Mouse (Mus musculus): ENCODE results near the gene Inpp5b. TPM values are rescaled to one million over a fixed set of nuclear protein-coding genes. Genes with fewer than 3 reads are reported as not detected.

Gene Inpp5b
- polyA plus RNA-seq, 1 experiment from 2014 or later = 30.4 TPM

GRCm38 (mm10) chr4:124808511-124808910 is 66.9 kb downstream of the Inpp5b start:
- 88% methylated on average over 5 of the region's 5 CpGs for WGBS
- Histone ChIP-seq H3K9me3 (no peaks in the 10 kb centered on the region), H3K27me3 (no peaks in the 10 kb centered on the region), H3K4me1 (replicated peaks) (peaks cover 23% of the 10 kb centered on the region), H3K36me3 (peaks cover 57% of the 10 kb centered on the region), H3K27ac (no peak overlapping the region), H3K9ac (replicated peaks) (no peak overlapping the region), H3K4me2 (replicated peaks) (no peak overlapping the region), H3K4me3 (replicated peaks) (no peak overlapping the region)
- no peak for ATAC-seq

- H3K27ac ChIP-seq = no peak overlapping the region
- ATAC-seq = no peak
- H3K27me3 ChIP-seq = no peaks in the 10 kb centered on the region
- peaks cover 20% of the 10 kb centered on the region for H3K4me1 ChIP-seq (replicated peaks)
- no peak overlapping the region for H3K4me2 ChIP-seq (replicated peaks)
- WGBS = 90% methylated on average over 8 of the region's 9 CpGs
- H3K9me3 ChIP-seq = no peaks in the 10 kb centered on the region
- no peak overlapping the region for H3K4me3 ChIP-seq (replicated peaks)
- peaks cover 56% of the 10 kb centered on the region for H3K36me3 ChIP-seq
- H3K9ac ChIP-seq (replicated peaks) = no peak overlapping the region
These were observed 67.7 kb downstream of the Inpp5b start for GRCm38 (mm10) chr4:124809136-124809883.

GRCm38 (mm10) chr4:124810056-124810455 is 68.4 kb downstream of the Inpp5b start:
- Histone ChIP-seq H3K4me2 (replicated peaks) (no peak overlapping the region), H3K9me3 (no peaks in the 10 kb centered on the region), H3K36me3 (peaks cover 49% of the 10 kb centered on the region), H3K9ac (replicated peaks) (no peak overlapping the region), H3K27ac (no peak overlapping the region), H3K4me3 (replicated peaks) (no peak overlapping the region), H3K4me1 (replicated peaks) (peaks cover 20% of the 10 kb centered on the region), H3K27me3 (no peaks in the 10 kb centered on the region)
- 90% methylated on average over 7 of the region's 7 CpGs for WGBS
- no peak for ATAC-seq

- no peak overlapping the region for H3K4me3 ChIP-seq (replicated peaks)
- 0 out of 2 replicates have a peak overlapping the region, but pooled peaks have one; percentile 43 for H3K9ac ChIP-seq (replicated peaks)
- no peak overlapping the region for H3K4me2 ChIP-seq (replicated peaks)
- H3K27me3 ChIP-seq = no peaks in the 10 kb centered on the region
- H3K27ac ChIP-seq = no peak overlapping the region
- WGBS = 17% methylated on average over 9 of the region's 9 CpGs
- peaks cover 36% of the 10 kb centered on the region for H3K36me3 ChIP-seq
- H3K9me3 ChIP-seq = no peaks in the 10 kb centered on the region
- H3K4me1 ChIP-seq (replicated peaks) = peaks cover 16% of the 10 kb centered on the region
- ATAC-seq = no peak
These were observed 69.8 kb downstream of the Inpp5b start for GRCm38 (mm10) chr4:124811347-124811975.

- no peak overlapping the region for H3K27ac ChIP-seq
- no peaks in the 10 kb centered on the region for H3K27me3 ChIP-seq
- no peak overlapping the region for H3K4me3 ChIP-seq (replicated peaks)
- no peak for ATAC-seq
- no peaks in the 10 kb centered on the region for H3K9me3 ChIP-seq
- 93% methylated on average over 11 of the region's 11 CpGs for WGBS
- no peak overlapping the region for H3K9ac ChIP-seq (replicated peaks)
- no peak overlapping the region for H3K4me2 ChIP-seq (replicated peaks)
- H3K4me1 ChIP-seq (replicated peaks) = peaks cover 19% of the 10 kb centered on the region
- H3K36me3 ChIP-seq = peaks cover 15% of the 10 kb centered on the region
These were observed 74.3 kb downstream of the Inpp5b start for GRCm38 (mm10) chr4:124815901-124816300.

GRCm38 (mm10) chr4:124817803-124818202 is 76.2 kb downstream of the Inpp5b start:
- H3K27ac ChIP-seq = no peak overlapping the region
- 12% methylated on average over 6 of the region's 6 CpGs for WGBS
- H3K9me3 ChIP-seq = no peaks in the 10 kb centered on the region
- no peak overlapping the region for H3K4me3 ChIP-seq (replicated peaks)
- H3K36me3 ChIP-seq = peaks cover 27% of the 10 kb centered on the region
- no peaks in the 10 kb centered on the region for H3K27me3 ChIP-seq
- peak; percentile 30; the same call in 1 of the 2 replicates for ATAC-seq
- H3K9ac ChIP-seq (replicated peaks) = no peak overlapping the region; the same call in 1 of the 2 replicates
- peaks cover 11% of the 10 kb centered on the region for H3K4me1 ChIP-seq (replicated peaks)
- H3K4me2 ChIP-seq (replicated peaks) = no peak overlapping the region

- no peak overlapping the region for H3K9ac ChIP-seq (replicated peaks)
- H3K4me3 ChIP-seq (replicated peaks) = no peak overlapping the region
- no peak overlapping the region for H3K4me2 ChIP-seq (replicated peaks)
- H3K27ac ChIP-seq = no peak overlapping the region
- ATAC-seq = no peak
- H3K36me3 ChIP-seq = peaks cover 37% of the 10 kb centered on the region
- WGBS = 93% methylated on average over 4 of the region's 4 CpGs
- no peaks in the 10 kb centered on the region for H3K9me3 ChIP-seq
- no peaks in the 10 kb centered on the region for H3K27me3 ChIP-seq
- H3K4me1 ChIP-seq (replicated peaks) = peaks cover 11% of the 10 kb centered on the region
These were observed 77.2 kb downstream of the Inpp5b start for GRCm38 (mm10) chr4:124818832-124819231.

- Histone ChIP-seq H3K4me3 (replicated peaks) (no peak overlapping the region), H3K4me2 (replicated peaks) (no peak overlapping the region), H3K36me3 (peaks cover 85% of the 10 kb centered on the region), H3K27me3 (no peaks in the 10 kb centered on the region), H3K4me1 (replicated peaks) (no peaks in the 10 kb centered on the region), H3K27ac (no peak overlapping the region), H3K9me3 (no peaks in the 10 kb centered on the region), H3K9ac (replicated peaks) (no peak overlapping the region)
- 95% methylated on average over 6 of the region's 6 CpGs for WGBS
- no peak for ATAC-seq
These were observed 83.3 kb downstream of the Inpp5b start for GRCm38 (mm10) chr4:124824967-124825366.

- 97% methylated on average over 21 of the region's 21 CpGs for WGBS
- Histone ChIP-seq H3K4me1 (replicated peaks) (no peaks in the 10 kb centered on the region), H3K4me2 (replicated peaks) (no peak overlapping the region), H3K9ac (replicated peaks) (no peak overlapping the region), H3K27ac (no peak overlapping the region), H3K4me3 (replicated peaks) (no peak overlapping the region), H3K9me3 (no peaks in the 10 kb centered on the region), H3K36me3 (peaks cover 83% of the 10 kb centered on the region), H3K27me3 (no peaks in the 10 kb centered on the region)
- ATAC-seq = no peak
These were observed 83.8 kb downstream of the Inpp5b start for GRCm38 (mm10) chr4:124825371-124825965.

- no peaks in the 10 kb centered on the region for H3K4me1 ChIP-seq (replicated peaks)
- no peak overlapping the region for H3K27ac ChIP-seq
- peaks cover 80% of the 10 kb centered on the region for H3K36me3 ChIP-seq
- no peaks in the 10 kb centered on the region for H3K9me3 ChIP-seq
- no peak overlapping the region for H3K4me2 ChIP-seq (replicated peaks)
- no peak overlapping the region for H3K4me3 ChIP-seq (replicated peaks)
- WGBS = 89% methylated on average over 5 of the region's 5 CpGs
- no peak overlapping the region for H3K9ac ChIP-seq (replicated peaks)
- H3K27me3 ChIP-seq = no peaks in the 10 kb centered on the region
- no peak for ATAC-seq
These were observed 88.0 kb downstream of the Inpp5b start for GRCm38 (mm10) chr4:124829671-124830070.

GRCm38 (mm10) chr4:124832796-124833195 is 91.1 kb downstream of the Inpp5b start:
- Histone ChIP-seq H3K4me1 (replicated peaks) (no peaks in the 10 kb centered on the region), H3K9ac (replicated peaks) (no peak overlapping the region), H3K27ac (no peak overlapping the region), H3K4me3 (replicated peaks) (no peak overlapping the region), H3K9me3 (no peaks in the 10 kb centered on the region), H3K4me2 (replicated peaks) (no peak overlapping the region), H3K27me3 (no peaks in the 10 kb centered on the region), H3K36me3 (peaks cover 71% of the 10 kb centered on the region)
- WGBS = 97% methylated on average over 10 of the region's 10 CpGs
- no peak for ATAC-seq

GRCm38 (mm10) chr4:124838035-124838700 is 96.5 kb downstream of the Inpp5b start:
- Histone ChIP-seq H3K4me2 (replicated peaks) (no peak overlapping the region), H3K4me1 (replicated peaks) (no peaks in the 10 kb centered on the region), H3K36me3 (peaks cover 84% of the 10 kb centered on the region), H3K27ac (no peak overlapping the region), H3K4me3 (replicated peaks) (no peak overlapping the region), H3K9me3 (no peaks in the 10 kb centered on the region), H3K9ac (replicated peaks) (no peak overlapping the region), H3K27me3 (no peaks in the 10 kb centered on the region)
- 89% methylated on average over 14 of the region's 14 CpGs for WGBS
- no peak for ATAC-seq
